Mouse (Mus musculus) macrophage (primary cell): ENCODE data around the gene Cdkal1. TPM values are rescaled to one million over a fixed set of nuclear protein-coding genes. Genes with fewer than 3 reads are reported as not detected.

ENCODE experiments used
- H3K27ac ChIP-seq: fragments of 350-480 bp; formaldehyde crosslinking; 2 replicates; pipeline ENCODE4 v1.9.0; 2021
- H3K36me3 ChIP-seq: fragments of 350-480 bp; formaldehyde crosslinking; 2 replicates; pipeline ENCODE4 v1.9.0; 2021; ENCODE audit errors: inconsistent target
- H3K4me3 ChIP-seq: fragments of 350-480 bp; formaldehyde crosslinking; 2 replicates; pipeline ENCODE4 v1.9.0; 2021; ENCODE audit errors: inconsistent target
- H3K79me2 ChIP-seq: fragments of 350-480 bp; formaldehyde crosslinking; 2 replicates; pipeline ENCODE4 v1.9.0; 2021; ENCODE audit errors: inconsistent target
- WGBS: methylation state at CpG from one replicate; pipeline ENCODE4 v1.1.7; 2026; ENCODE audit warnings: inconsistent platforms; ENCODE audit not compliant: missing documents; 5-methylcytosine and 5-hydroxymethylcytosine counted together
- polyA plus RNA-seq: library from polyadenylated mRNA; stranded (reverse); fragments of 250-400 nt; gene quantifications from 3 replicates; pipeline ENCODE4 v1.2.4, GENCODE M21; 2018; ENCODE audit warnings: inconsistent platforms

Cdkal1 gene
- polyA plus RNA-seq, 1 experiment from 2014 or later, result 12.2 TPM

DNA sequence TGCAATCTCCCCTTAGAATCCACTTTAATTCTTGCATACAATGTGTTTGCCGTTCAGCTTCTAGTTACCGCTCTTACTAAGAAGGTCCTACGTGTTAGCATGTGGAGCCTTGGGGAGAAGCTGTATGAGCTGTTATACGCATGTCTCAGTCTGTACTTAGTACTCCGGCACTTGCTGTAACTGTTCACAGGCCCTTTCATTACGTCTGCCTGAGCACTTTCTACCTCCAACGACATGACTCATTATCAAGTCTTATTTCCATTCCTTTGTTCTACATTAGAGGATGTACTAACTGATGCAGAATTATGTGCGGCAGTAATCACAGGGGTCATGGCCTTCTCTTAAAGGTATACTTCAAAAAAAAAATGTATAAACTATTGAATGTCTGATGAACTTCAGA, 89.1 kb downstream of the Cdkal1 start:
- 89% methylated on average over 8 of the region's 8 CpGs for WGBS
- no peak overlapping the region for H3K4me3 ChIP-seq
- H3K36me3 ChIP-seq, result no peaks in the 10 kb centered on the region
- no peak overlapping the region for H3K27ac ChIP-seq
- H3K79me2 ChIP-seq, result no peaks in the 10 kb centered on the region

DNA sequence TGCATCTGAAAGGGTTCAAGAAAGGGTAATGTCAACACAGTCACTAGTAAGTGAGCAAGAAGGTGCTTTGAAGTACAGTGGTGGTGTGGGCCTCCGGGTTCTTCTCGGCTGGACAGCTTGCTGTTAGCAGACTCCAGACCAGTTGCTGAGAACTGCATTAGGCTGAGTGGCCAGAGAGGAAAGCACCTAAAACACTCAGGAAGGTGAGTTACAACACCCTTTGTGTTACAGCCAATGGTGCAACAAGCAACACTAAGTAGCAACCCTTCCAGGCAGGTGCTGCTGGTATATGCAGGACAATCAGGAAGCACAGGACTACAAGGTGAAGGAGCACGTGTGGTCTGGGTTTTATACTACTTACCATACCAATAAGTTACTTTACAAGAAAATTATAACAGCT, 90.2 kb downstream of the Cdkal1 start:
- Histone ChIP-seq H3K4me3 (no peak overlapping the region), H3K27ac (no peak overlapping the region), H3K36me3 (no peaks in the 10 kb centered on the region), H3K79me2 (no peaks in the 10 kb centered on the region)
- WGBS, result 74% methylated on average over 3 of the region's 3 CpGs

DNA sequence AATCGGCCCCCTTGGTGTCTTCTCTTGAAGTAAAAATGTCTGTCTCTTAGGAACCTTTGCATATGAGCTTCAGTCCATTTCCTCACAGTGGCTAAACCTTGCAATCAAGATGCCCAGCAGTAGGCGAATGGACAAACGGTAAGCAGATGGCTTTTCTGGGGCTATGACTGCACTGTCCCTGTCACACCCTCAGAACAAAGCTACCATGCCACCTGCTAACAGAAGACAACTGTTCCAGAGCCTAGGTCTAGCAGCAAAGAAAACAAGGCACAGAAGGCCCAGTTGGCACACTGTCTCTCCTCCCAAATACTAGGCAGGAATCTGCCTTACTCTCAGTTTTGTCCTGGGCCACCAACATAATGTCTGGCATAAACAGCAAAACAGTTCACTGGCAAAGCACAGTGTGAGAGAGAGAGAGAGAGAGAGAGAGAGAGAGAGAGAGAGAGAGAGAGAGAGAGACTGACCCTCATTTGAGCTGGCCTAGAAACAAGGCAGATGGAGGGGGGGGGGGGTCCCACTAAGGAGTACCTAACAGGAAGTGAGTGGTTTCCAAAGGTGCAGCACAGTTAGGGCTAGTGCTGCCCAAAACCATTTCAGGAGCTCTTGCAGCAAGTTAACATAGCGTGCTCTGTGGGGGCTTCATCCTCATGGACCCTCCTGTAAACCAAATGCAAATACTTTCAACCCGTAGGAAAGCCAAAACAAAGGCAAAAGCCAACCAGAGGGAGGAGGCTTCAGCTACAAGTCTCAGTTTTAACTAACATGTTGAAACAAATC, 95.6 kb downstream of the Cdkal1 start:
- Histone ChIP-seq H3K36me3 (no peaks in the 10 kb centered on the region), H3K4me3 (no peak overlapping the region), H3K79me2 (no peaks in the 10 kb centered on the region), H3K27ac (no peak overlapping the region)
- WGBS, result 89% methylated on average over 5 of the region's 5 CpGs

DNA sequence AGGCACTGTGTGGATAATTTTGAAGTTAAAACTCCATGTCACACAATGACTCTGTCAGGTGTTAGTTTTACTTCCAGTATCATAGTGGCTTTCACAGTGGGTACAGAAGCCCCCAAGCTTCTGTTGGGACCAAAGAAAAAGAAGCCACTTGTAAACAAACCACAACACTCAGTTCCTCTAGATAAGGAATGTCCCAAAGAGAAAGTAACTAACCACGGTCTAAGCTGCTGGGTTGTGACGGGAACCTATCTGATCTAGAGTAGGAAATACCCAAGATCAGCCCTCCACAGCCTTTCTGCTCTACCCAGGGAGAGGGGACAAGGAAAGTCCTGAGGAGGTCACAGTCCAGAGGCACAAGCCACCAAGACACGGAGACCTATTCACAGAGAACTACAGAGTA, 99.4 kb downstream of the Cdkal1 start:
- Histone ChIP-seq H3K4me3 (no peak overlapping the region), H3K79me2 (no peaks in the 10 kb centered on the region), H3K36me3 (no peaks in the 10 kb centered on the region), H3K27ac (no peak overlapping the region)
- WGBS, result 17% methylated on average over 3 of the region's 3 CpGs

DNA sequence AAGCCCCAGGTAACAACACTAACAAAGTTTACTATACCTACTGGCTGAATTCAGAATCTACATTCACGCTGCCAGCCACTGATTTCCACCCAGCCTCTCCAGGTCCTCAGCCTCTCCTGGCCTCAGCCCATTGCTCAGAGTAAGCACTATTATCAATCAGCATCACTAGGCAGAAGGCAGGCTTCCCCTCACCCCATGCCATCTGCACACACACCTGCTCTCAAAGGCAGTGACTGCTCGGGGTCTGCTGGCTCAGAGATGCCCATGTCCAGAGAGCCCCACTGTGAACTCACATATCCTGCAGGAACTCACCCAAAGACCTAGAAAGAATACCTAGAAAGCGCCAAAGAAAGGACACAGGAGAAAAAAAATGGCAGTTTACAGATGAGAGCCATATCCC, 102.2 kb downstream of the Cdkal1 start:
- Histone ChIP-seq H3K36me3 (no peaks in the 10 kb centered on the region), H3K4me3 (no peak overlapping the region), H3K27ac (no peak overlapping the region), H3K79me2 (no peaks in the 10 kb centered on the region)
- WGBS, result 95% methylated on average over 3 of the region's 3 CpGs

DNA sequence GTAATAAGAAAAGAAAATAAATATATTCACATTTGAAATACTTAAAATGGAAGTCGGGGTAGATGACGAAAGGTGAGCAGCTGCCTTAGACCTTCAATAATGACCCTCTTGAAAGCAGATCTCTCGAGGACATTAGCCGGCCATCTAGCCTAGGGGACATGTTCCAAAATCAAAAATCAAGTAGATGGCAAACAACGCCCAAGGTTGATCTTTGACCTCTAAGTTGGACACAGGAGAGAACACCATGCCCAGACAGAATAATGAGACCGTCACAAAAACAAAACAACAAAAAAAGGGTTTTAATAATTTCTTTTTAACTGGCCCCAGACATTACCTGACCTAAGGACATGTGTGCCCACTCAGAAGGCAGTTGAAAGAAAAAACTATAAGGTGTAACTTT, 103.4 kb downstream of the Cdkal1 start:
- 97% methylated on average over 6 of the region's 6 CpGs for WGBS
- no peaks in the 10 kb centered on the region for H3K79me2 ChIP-seq
- no peak overlapping the region for H3K4me3 ChIP-seq
- no peaks in the 10 kb centered on the region for H3K36me3 ChIP-seq
- H3K27ac ChIP-seq, result no peak overlapping the region

DNA sequence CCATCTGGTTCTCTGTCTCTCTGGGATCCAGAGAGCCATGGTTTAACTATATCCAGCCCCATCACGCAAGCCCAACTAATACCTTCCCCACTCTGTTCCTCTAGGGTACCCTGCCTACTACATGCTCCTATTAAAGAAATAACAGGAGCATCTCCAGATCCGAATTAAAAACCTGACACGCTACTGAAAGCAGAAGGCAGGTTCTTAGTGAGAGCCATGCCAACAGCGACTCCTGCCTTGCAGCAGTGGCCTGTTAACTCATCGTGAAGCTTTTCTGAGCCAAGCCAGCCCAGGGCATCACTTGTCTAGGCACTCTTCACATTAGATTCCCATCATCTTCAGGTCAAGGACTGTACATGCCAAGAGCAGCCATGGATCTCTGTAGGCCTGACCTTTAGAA, 104.3 kb downstream of the Cdkal1 start:
- 92% methylated on average over 5 of the region's 5 CpGs for WGBS
- Histone ChIP-seq H3K4me3 (no peak overlapping the region), H3K27ac (no peak overlapping the region)

DNA sequence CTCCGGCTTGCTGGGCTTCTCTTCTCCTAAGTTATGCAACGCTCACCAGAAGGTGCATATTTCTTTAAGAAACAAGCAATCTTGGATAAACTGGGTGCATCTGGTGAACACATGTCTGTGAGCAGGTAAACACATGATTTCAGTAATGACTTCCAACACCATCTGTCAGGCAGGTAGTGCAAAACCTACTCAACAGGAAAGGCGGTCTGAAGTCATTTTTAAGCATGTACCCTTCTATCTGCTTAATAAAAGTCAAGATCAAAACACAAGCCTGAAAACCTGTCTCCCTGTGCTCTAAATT, 108.2 kb downstream of the Cdkal1 start:
- 93% methylated on average over 3 of the region's 3 CpGs for WGBS
- no peak overlapping the region for H3K4me3 ChIP-seq
- H3K27ac ChIP-seq, result no peak overlapping the region
- no peaks in the 10 kb centered on the region for H3K79me2 ChIP-seq
- no peaks in the 10 kb centered on the region for H3K36me3 ChIP-seq

More for the DNA sequence above, 104.3 kb downstream of the Cdkal1 start:
- no peaks in the 10 kb centered on the region for H3K79me2 ChIP-seq
- no peaks in the 10 kb centered on the region for H3K36me3 ChIP-seq

DNA sequence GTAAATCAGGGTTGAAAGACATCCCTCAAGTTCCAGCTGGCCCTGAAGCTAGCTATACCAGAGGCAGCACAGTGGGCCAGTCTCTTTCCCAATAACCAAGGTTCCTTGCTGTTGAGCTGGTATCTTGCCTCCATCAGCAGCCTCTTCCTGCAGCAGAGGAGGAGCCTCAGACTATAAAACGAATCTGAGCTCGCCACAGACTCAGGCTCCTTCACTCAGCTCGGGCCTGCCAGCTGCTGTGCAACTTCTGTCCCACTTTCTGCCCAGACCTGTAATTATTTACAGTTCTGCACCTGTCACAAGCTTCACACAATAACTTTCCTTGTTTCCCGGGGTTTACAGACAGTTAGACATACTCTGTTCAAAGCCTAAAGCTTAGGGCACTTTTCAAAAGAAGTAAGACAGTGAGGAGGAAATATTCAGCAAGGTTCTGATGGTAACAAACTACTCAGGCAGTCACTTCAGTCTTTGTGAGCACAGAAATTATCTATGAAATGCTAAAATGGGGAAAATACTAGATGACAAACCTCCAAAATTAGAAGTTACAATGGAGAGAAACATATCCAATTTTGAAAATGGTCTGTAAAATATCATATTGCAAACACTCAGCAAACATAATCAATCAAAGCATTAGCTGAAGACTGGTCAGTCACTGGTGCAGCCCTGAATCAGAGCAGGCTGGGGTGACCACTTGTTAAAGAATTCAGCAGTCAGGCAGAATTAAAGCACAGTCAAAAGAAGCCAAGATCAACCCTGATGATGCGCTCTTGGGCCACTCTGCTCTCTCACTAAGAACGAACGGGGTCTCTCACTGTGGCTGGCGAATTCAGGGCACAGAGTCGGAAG, 108.8 kb downstream of the Cdkal1 start:
- Histone ChIP-seq H3K36me3 (no peaks in the 10 kb centered on the region), H3K79me2 (no peaks in the 10 kb centered on the region), H3K27ac (no peak overlapping the region), H3K4me3 (no peak overlapping the region)
- WGBS, result 61% methylated on average over 9 of the region's 9 CpGs

DNA sequence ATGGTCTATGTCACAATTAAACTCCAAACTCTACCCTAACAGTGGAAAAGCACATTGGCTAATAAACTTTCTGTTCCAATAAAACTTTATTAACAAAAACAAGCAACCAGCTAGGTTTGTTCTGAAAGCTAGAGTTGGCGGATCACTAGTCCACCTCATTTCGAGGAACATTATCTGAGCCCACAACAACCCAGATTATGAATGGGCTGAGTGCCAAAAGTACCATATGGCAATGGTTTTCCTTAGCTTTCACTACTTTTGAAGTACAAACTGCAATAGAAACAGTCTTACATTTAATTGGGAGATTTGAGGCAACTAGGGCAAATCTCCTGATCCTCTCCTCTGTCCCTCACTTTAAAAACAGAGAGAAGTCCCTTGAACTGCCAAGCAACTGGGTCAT, 110.4 kb downstream of the Cdkal1 start:
- Histone ChIP-seq H3K79me2 (no peaks in the 10 kb centered on the region), H3K4me3 (no peak overlapping the region)
- 79% methylated on average over 2 of the region's 2 CpGs for WGBS

DNA sequence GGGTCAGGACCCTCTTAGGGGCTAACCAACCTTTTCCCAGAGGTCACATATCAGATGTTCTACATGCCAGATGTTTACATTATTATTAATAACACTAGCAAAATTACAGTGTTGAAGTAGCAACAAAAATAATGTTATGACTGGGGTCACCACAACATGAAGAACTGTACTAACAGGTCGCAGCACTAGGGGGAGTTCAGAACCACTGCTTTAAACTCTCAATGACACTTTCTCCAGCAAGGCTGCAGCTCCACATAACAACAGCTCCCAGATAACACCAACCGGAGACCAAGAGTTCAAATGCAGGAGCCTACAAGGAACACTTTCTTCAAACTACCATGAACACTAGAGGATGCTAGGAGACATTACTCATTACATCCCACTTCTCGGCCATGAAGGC, 111.3 kb downstream of the Cdkal1 start:
- H3K36me3 ChIP-seq, result no peaks in the 10 kb centered on the region
- no peak overlapping the region for H3K4me3 ChIP-seq
- H3K27ac ChIP-seq, result no peak overlapping the region
- 90% methylated on average over 3 of the region's 3 CpGs for WGBS
- H3K79me2 ChIP-seq, result no peaks in the 10 kb centered on the region

More for the DNA sequence above, 110.4 kb downstream of the Cdkal1 start:
- no peak overlapping the region for H3K27ac ChIP-seq
- no peaks in the 10 kb centered on the region for H3K36me3 ChIP-seq

DNA sequence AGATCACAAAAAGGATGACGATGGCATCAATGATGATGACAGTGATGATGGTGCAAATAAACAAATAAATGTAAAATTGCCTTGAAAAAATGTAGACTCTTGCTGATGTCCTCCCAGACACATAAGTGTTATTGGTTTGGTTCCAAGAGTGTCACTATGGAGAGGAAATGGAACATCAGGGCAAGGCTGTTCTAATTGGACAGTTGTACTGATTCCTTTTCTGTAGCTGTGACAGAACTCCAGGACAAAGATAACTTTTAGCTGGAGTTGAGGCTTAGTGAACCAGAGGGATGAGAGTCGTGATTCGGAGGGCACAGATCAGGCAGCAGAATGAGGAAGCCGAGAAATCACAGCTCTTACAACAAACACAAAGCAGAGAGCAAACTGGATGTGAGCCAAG, 111.7 kb downstream of the Cdkal1 start:
- Histone ChIP-seq H3K4me3 (no peak overlapping the region), H3K36me3 (no peaks in the 10 kb centered on the region), H3K79me2 (no peaks in the 10 kb centered on the region), H3K27ac (no peak overlapping the region)
- WGBS, result 60% methylated on average over 4 of the region's 4 CpGs

DNA sequence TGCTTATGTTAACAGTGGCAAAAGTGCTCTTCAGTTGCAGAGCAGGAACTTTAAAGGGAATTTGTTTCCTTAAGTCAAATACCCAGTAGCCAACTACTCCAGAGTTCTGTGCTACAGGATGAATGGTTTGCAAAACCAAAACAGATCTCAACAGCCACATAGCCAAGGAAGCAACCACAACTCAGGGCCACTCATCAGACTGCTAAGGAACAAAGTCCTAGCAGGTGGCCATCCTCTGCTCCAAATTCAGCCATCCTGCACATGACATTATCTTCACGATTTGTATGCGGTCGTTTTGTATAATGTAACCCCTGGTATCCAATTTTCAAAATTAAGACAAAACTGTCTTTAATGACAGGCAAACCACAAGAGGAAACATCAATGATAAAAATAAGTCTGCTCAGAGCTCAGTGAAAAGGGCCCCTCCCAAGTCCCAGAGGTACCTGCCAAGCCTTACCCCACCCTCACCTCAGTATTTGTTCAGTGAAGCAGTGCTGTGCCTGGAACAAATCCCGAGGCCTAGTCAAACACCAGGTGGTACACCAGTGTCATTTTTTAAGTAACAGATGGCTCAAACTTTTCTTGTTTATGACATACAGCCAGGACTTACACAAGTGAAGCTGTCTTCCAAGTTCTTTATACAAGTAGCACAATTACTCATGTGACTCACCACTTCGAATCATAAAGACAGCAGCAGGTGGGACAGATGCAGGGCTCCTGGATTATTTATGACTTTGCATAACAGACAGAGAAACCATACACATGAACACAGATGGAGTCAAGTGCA, 117.6 kb downstream of the Cdkal1 start:
- Histone ChIP-seq H3K36me3 (no peaks in the 10 kb centered on the region), H3K4me3 (no peak overlapping the region), H3K27ac (no peak overlapping the region), H3K79me2 (no peaks in the 10 kb centered on the region)
- WGBS, result 36% methylated on average over 5 of the region's 5 CpGs

DNA sequence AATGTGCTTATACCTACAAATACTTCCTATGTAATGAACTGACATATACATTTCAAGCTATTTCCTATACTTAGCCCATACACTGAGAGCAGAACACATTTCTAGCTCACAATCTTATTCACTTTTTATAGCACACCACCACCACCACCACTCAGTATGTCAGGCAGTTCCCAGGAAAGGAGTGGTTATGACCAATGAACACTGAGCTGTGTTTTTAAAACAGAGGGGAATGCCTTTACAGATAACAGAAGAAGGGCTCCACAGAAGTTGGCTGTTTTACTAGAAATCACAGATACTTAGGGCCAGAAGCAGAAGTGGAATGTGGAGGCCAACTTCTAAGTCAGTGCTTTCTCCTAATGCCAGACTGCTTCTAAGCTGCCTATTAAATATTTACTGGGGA, 121.0 kb downstream of the Cdkal1 start:
- H3K79me2 ChIP-seq, result no peaks in the 10 kb centered on the region
- H3K36me3 ChIP-seq, result no peaks in the 10 kb centered on the region
- no peak overlapping the region for H3K4me3 ChIP-seq
- H3K27ac ChIP-seq, result no peak overlapping the region
